Comparison of ENCODE assay signal across 19 mouse cellular contexts in the genomic region with DNA sequence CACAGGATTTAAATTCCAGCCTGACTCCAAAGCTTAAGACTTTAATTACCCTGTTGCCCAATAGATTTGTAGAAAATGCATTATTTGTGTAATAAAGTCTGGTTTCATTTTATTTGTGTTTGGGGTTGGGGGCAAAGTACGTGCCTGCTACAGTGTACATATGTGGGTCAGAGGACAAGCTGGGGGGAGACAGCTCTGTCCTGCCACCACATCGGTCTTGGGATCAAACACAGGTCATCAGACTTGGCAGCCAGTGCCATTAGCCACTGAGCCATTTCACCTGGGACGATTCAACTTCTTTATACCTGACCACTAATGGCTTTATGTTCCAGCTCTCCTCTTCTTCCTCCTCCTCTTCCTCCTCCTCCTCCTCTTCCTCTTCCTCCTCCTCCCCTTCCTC.
DNase-seq lines count a peak whose midpoint lies in the region; ATAC-seq lines count a peak whose summit lies in the region.
"Had no signal": no experiment of that assay in that cellular context is flagged by ENCODE, and none has a peak within 500 bp of the region (broad histone marks: within the 10 kb centered on the region; RNA-seq: fewer than 3 reads in every experiment).

No protein-coding gene starts in this region.

- H3K4me3 ChIP-seq in midbrain, embryonic 11.5 days (ENCODE audit: low read depth, low read length), result no peak overlapping the region
- no peak overlapping the region for H3K4me3 ChIP-seq in midbrain, embryonic 15.5 days
- H3K4me3 ChIP-seq in liver, embryonic 16.5 days (ENCODE audit: low read depth, low read length), result no peak overlapping the region
- H3K4me3 ChIP-seq: embryonic facial prominence, embryonic 10.5 days; forebrain, embryonic 13.5 days; heart, embryonic 12.5 days; hindbrain, embryonic 10.5 days; hindbrain, embryonic 15.5 days had no signal

- H3K4me1 ChIP-seq in midbrain, embryonic 11.5 days (ENCODE audit: control insufficient read depth, insufficient read depth, low read length), result no peaks in the 10 kb centered on the region
- H3K4me1 ChIP-seq in midbrain, embryonic 15.5 days, result no peaks in the 10 kb centered on the region
- no peaks in the 10 kb centered on the region for H3K4me1 ChIP-seq in liver, embryonic 16.5 days (ENCODE audit: control insufficient read depth, low read depth, low read length)
- H3K4me1 ChIP-seq: forebrain, embryonic 13.5 days; hindbrain, embryonic 15.5 days had no signal

- ATAC-seq in midbrain, embryonic 11.5 days (ENCODE audit: low FRiP score), result no peak
- no peak for ATAC-seq in midbrain, embryonic 15.5 days (replicated peaks)
- peak; percentile 78 for ATAC-seq in liver, embryonic 16.5 days (ENCODE audit: low read depth)
- ATAC-seq: activated CD4-positive, CD25-positive, alpha-beta regulatory T cell, adult 4 months; forebrain, embryonic 13.5 days; forebrain, postnatal 0 days; Patski had no signal

- no peak overlapping the region for H3K9ac ChIP-seq in midbrain, embryonic 11.5 days (ENCODE audit: low read length)
- no peak overlapping the region for H3K9ac ChIP-seq in midbrain, embryonic 15.5 days
- no peak overlapping the region for H3K9ac ChIP-seq in liver, embryonic 16.5 days (ENCODE audit: low read depth, low read length)
- H3K9ac ChIP-seq: forebrain, embryonic 13.5 days; forebrain, postnatal 0 days; heart, embryonic 12.5 days; hindbrain, embryonic 15.5 days had no signal

- no peaks in the 10 kb centered on the region for H3K27me3 ChIP-seq in midbrain, embryonic 11.5 days (ENCODE audit: control insufficient read depth, insufficient read depth, low read length)
- no peaks in the 10 kb centered on the region for H3K27me3 ChIP-seq in midbrain, embryonic 15.5 days (replicated peaks)
- H3K27me3 ChIP-seq in liver, embryonic 16.5 days (ENCODE audit: control insufficient read depth, insufficient read depth, low read depth, low read length), result no peaks in the 10 kb centered on the region
- H3K27me3 ChIP-seq: forebrain, embryonic 13.5 days; heart, embryonic 12.5 days; hindbrain, embryonic 15.5 days; Patski had no signal

- H3K4me2 ChIP-seq in midbrain, embryonic 11.5 days, result no peak overlapping the region
- no peak overlapping the region for H3K4me2 ChIP-seq in midbrain, embryonic 15.5 days
- H3K4me2 ChIP-seq in liver, embryonic 16.5 days (ENCODE audit: low read depth, low read length), result 0 out of 2 replicates have a peak overlapping the region, but pooled peaks have one; percentile 22
- H3K4me2 ChIP-seq: forebrain, embryonic 13.5 days; heart, embryonic 12.5 days; hindbrain, embryonic 15.5 days had no signal

- DNase-seq in kidney, postnatal 14 days, result peak; percentile 10
- no peak for DNase-seq in kidney, adult 8-10 months
- DNase-seq in midbrain, embryonic 11.5 days (ENCODE audit: low spot score, missing footprints), result peak; percentile 62
- DNase-seq in gastrocnemius, adult 8-10 months (ENCODE audit: low spot score in 2 of 2), result no peak
- no peak for DNase-seq in gastrocnemius, postnatal 10 days
- DNase-seq: adrenal gland, postnatal 14 days; cerebellum, adult 18-20 months; cerebellum, postnatal 10 days; forebrain, postnatal 0 days; gastrocnemius, postnatal 36 days had no signal

- no peaks in the 10 kb centered on the region for H3K36me3 ChIP-seq in midbrain, embryonic 11.5 days (ENCODE audit: control insufficient read depth, insufficient read depth, low read length)
- H3K36me3 ChIP-seq in midbrain, embryonic 15.5 days (replicated peaks), result no peaks in the 10 kb centered on the region
- no peaks in the 10 kb centered on the region for H3K36me3 ChIP-seq in liver, embryonic 16.5 days (ENCODE audit: control insufficient read depth, insufficient read depth)
- H3K36me3 ChIP-seq: embryonic facial prominence, embryonic 10.5 days; heart, embryonic 12.5 days; hindbrain, embryonic 10.5 days; hindbrain, embryonic 15.5 days had no signal

- 82% methylated on average over 3 of the region's 3 CpGs for WGBS in midbrain, embryonic 11.5 days
- WGBS in midbrain, embryonic 15.5 days, result 90% methylated on average over 3 of the region's 3 CpGs
- WGBS in liver, embryonic 16.5 days (ENCODE audit: insufficient replicate concordance), result 61% methylated on average over 3 of the region's 3 CpGs

- no peaks in the 10 kb centered on the region for H3K9me3 ChIP-seq in midbrain, embryonic 11.5 days (ENCODE audit: control insufficient read depth, low read length)
- H3K9me3 ChIP-seq in midbrain, embryonic 15.5 days, result no peaks in the 10 kb centered on the region
- H3K9me3 ChIP-seq in liver, embryonic 16.5 days (replicated peaks; ENCODE audit: control insufficient read depth, low read length), result no peaks in the 10 kb centered on the region
- H3K9me3 ChIP-seq: embryonic facial prominence, embryonic 10.5 days; forebrain, embryonic 13.5 days; heart, embryonic 12.5 days; hindbrain, embryonic 10.5 days; hindbrain, embryonic 15.5 days had no signal

- no peak overlapping the region for H3K27ac ChIP-seq in midbrain, embryonic 11.5 days (ENCODE audit: low read depth, low read length)
- no peak overlapping the region for H3K27ac ChIP-seq in midbrain, embryonic 15.5 days
- H3K27ac ChIP-seq in liver, embryonic 16.5 days (ENCODE audit: low read length), result no peak overlapping the region
- H3K27ac ChIP-seq: embryonic facial prominence, embryonic 10.5 days; forebrain, embryonic 13.5 days; hindbrain, embryonic 10.5 days; hindbrain, embryonic 15.5 days had no signal

Comparison
In these comparisons a context has a peak if more than half of its experiments do, and no peak if none do; other contexts are left out.
1. DNase-seq: peak in kidney, postnatal 14 days (single experiment) and midbrain, embryonic 11.5 days (single experiment); none in kidney, adult 8-10 months (0 of 2), gastrocnemius, adult 8-10 months (0 of 2) and gastrocnemius, postnatal 10 days (single experiment).